Mouse (Mus musculus) olfactory bulb, adult 2 months (tissue): ENCODE data around the gene Arid1b.

ENCODE experiments used
- CTCF ChIP-seq: fragments of 200-500 bp; IDR thresholded peaks from 2 replicates; pipeline ENCODE4 v1.5.1; 2012; ENCODE audit warnings: low read depth, mild to moderate bottlenecking, low read length, moderate library complexity; ENCODE audit not compliant: insufficient read depth
- POLR2A ChIP-seq: fragments of 200-500 bp; IDR thresholded peaks from 2 replicates; pipeline ENCODE4 v1.6.1; 2012; ENCODE audit warnings: mild to moderate bottlenecking, low read depth, low read length, moderate library complexity; ENCODE audit not compliant: insufficient read depth

DNA sequence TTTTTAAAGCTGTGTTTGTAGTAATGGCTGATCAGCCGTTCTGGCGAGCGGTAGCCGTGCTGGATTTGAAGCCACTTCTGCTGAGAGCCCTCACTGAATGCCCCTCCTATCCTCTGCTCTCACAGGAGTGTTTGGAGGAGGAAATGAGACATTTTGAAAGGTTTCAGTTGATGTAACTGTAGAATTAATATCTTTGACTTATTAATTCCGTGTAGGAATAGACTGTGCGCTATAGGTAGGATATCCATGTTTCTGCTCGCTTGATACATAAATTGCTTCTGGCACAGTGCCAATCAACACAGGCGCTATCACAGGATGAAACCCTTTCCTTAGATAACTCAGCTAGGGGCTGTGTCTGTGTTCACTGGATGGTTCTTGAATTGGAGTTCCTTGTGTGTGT is 145.4 kb downstream of the Arid1b start:
- no peak for TF ChIP-seq CTCF
- no peak for TF ChIP-seq POLR2A
